Comparison of ENCODE assay signal across 8 mouse cellular contexts in genomic region chr12:52473988-52474968, GRCm38 (mm10). TPM values are rescaled to one million over a fixed set of nuclear protein-coding genes. Genes with fewer than 3 reads are reported as not detected.
DNase-seq lines count a peak whose midpoint lies in the region; ATAC-seq and TF ChIP-seq lines count a peak whose summit lies in the region.

No protein-coding gene starts in this region.

- WGBS in heart, embryonic 13.5 days: 55% methylated on average over 18 of the region's 18 CpGs
- WGBS in heart, adult 2 months: 57% methylated on average over 18 of the region's 18 CpGs
- WGBS in forebrain, embryonic 16.5 days: 21% methylated on average over 18 of the region's 18 CpGs
- WGBS in liver, embryonic 15.5 days (ENCODE audit: insufficient replicate concordance): 31% methylated on average over 18 of the region's 18 CpGs

- no peak for TF ChIP-seq CTCF in heart, adult 2 months (IDR thresholded peaks at IDR 0.05)

- TF ChIP-seq EP300 in heart, adult 2 months (IDR thresholded peaks at IDR 0.05; ENCODE audit: insufficient read depth, low read depth, low read length): no peak

- ATAC-seq in heart, embryonic 13.5 days (ENCODE audit: extremely low read depth, insufficient number of reproducible peaks, low FRiP score, low TSS enrichment): no peak
- ATAC-seq in forebrain, embryonic 16.5 days: 0 out of 2 replicates have a peak, but pooled peaks have one; percentile 15
- 0 out of 2 replicates have a peak, but pooled peaks have one; percentile 34 for ATAC-seq in liver, embryonic 15.5 days (ENCODE audit: insufficient read depth)

- TF ChIP-seq POLR2A in heart, adult 2 months (IDR thresholded peaks at IDR 0.05; ENCODE audit: insufficient read depth, low read depth, low read length): no peak

- intact Hi-C loops in heart, adult 2 months (cut with DNase I): no loop called here

- H3K4me1 ChIP-seq in heart, embryonic 13.5 days: peaks cover 8% of the 10 kb centered on the region
- no peaks in the 10 kb centered on the region for H3K4me1 ChIP-seq in heart, adult 2 months (ENCODE audit: control insufficient read depth, insufficient read depth, low read length)
- peaks cover 5% of the 10 kb centered on the region for H3K4me1 ChIP-seq in forebrain, embryonic 16.5 days (replicated peaks; ENCODE audit: control insufficient read depth, insufficient read depth, low read length)
- H3K4me1 ChIP-seq in liver, embryonic 15.5 days (replicated peaks): 0 out of 2 replicates have a peak, but pooled peaks cover 4% of the 10 kb centered on the region

- no peaks in the 10 kb centered on the region for H3K27me3 ChIP-seq in heart, embryonic 13.5 days (replicated peaks)
- H3K27me3 ChIP-seq in heart, adult 2 months (ENCODE audit: control insufficient read depth, insufficient read depth, low read length): no peaks in the 10 kb centered on the region
- no peaks in the 10 kb centered on the region for H3K27me3 ChIP-seq in forebrain, embryonic 16.5 days (replicated peaks; ENCODE audit: control insufficient read depth, insufficient read depth, low read length)
- H3K27me3 ChIP-seq in liver, embryonic 15.5 days: no peaks in the 10 kb centered on the region

- H3K9ac ChIP-seq in heart, embryonic 13.5 days: no peak overlapping the region
- no peak overlapping the region for H3K9ac ChIP-seq in heart, adult 2 months (ENCODE audit: low read depth, low read length)
- H3K9ac ChIP-seq in forebrain, embryonic 16.5 days (replicated peaks; ENCODE audit: low read depth, low read length): no peak overlapping the region
- H3K9ac ChIP-seq in liver, embryonic 15.5 days: no peak overlapping the region

- H3K4me2 ChIP-seq in heart, embryonic 13.5 days: peak overlapping the region; percentile 41
- H3K4me2 ChIP-seq in forebrain, embryonic 16.5 days (ENCODE audit: low read length): peak overlapping the region; percentile 35
- H3K4me2 ChIP-seq in liver, embryonic 15.5 days: peak overlapping the region; percentile 29

- H3K36me3 ChIP-seq in heart, embryonic 13.5 days: no peaks in the 10 kb centered on the region
- no peaks in the 10 kb centered on the region for H3K36me3 ChIP-seq in heart, adult 2 months (ENCODE audit: control insufficient read depth, insufficient read depth, low read length)
- H3K36me3 ChIP-seq in forebrain, embryonic 16.5 days (ENCODE audit: control insufficient read depth, insufficient read depth): no peaks in the 10 kb centered on the region
- H3K36me3 ChIP-seq in liver, embryonic 15.5 days (replicated peaks): no peaks in the 10 kb centered on the region

- H3K27ac ChIP-seq in heart, embryonic 13.5 days (replicated peaks): no peak overlapping the region
- no peak overlapping the region for H3K27ac ChIP-seq in heart, adult 2 months
- no peak overlapping the region for H3K27ac ChIP-seq in forebrain, embryonic 16.5 days (ENCODE audit: low read length)
- H3K27ac ChIP-seq in liver, embryonic 15.5 days (replicated peaks): 0 out of 2 replicates have a peak overlapping the region, but pooled peaks have one; percentile 2

- H3K9me3 ChIP-seq in heart, embryonic 13.5 days: no peaks in the 10 kb centered on the region
- no peaks in the 10 kb centered on the region for H3K9me3 ChIP-seq in forebrain, embryonic 16.5 days (ENCODE audit: control insufficient read depth, low read length)
- H3K9me3 ChIP-seq in liver, embryonic 15.5 days (replicated peaks): no peaks in the 10 kb centered on the region

- H3K4me3 ChIP-seq in heart, embryonic 13.5 days: no peak overlapping the region
- H3K4me3 ChIP-seq in heart, adult 2 months: no peak overlapping the region
- no peak overlapping the region for H3K4me3 ChIP-seq in forebrain, embryonic 16.5 days (replicated peaks; ENCODE audit: low read length)
- H3K4me3 ChIP-seq in liver, embryonic 15.5 days (replicated peaks): no peak overlapping the region

- no peak for DNase-seq in heart, adult 2 months
- DNase-seq in A20 (ENCODE audit: low read depth, low spot score): peak; percentile 32
- DNase-seq in thymus, postnatal 36 days: no peak
- DNase-seq in adrenal gland, adult (ENCODE audit: inconsistent age in 2 of 2, low spot score in 1 of 2): no peak
- no peak for DNase-seq in adrenal gland, postnatal 4 days (ENCODE audit: low spot score in 2 of 2)

- H3K79me2 ChIP-seq in heart, adult 2 months (replicated peaks; ENCODE audit: control insufficient read depth, insufficient read depth, low read length): no peaks in the 10 kb centered on the region

RNA-seq across cellular contexts. Expression of gene Arhgap5, which starts 29.5 kb away (rescaled TPM):
- polyA plus RNA-seq in heart, embryonic 13.5 days (2015; fragmentation: Nextera tagmentation; extraction: Ambion mirVana): 26.9 and 29.4 TPM in 2 replicates
- 10 to 100 TPM; 72.2 to 81.3 TPM for total RNA-seq in heart, adult 2 months (2021)
- 7.3 and 17.5 TPM in 2 replicates for polyA plus RNA-seq in heart, adult 2 months (2012; rRNA removed)
- 36.7 and 41.3 TPM in 2 replicates for polyA plus RNA-seq in forebrain, embryonic 16.5 days (2015; fragmentation: Nextera tagmentation; extraction: Ambion mirVana)
- 7.9 and 9.2 TPM in 2 replicates for polyA plus RNA-seq in liver, embryonic 15.5 days (2015; fragmentation: Nextera tagmentation; extraction: Ambion mirVana)
- 10 to 100 TPM; 93.3 to 97.1 TPM for total RNA-seq in adrenal gland, postnatal 4 days (2021)
